Mouse (Mus musculus): ENCODE measurements around the gene Hif1an.

GRCm38 (mm10) chr19:44567763-44568162 lies 5.1 kb downstream of the Hif1an start:
- TF ChIP-seq CTCF (IDR thresholded peaks at IDR 0.05; ENCODE audit: low read depth) (no peak), EP300 (IDR thresholded peaks at IDR 0.05; ENCODE audit: low read depth) (no peak)
